Mouse (Mus musculus) MEL (cell line): ENCODE data around the gene Mier2. TPM values are rescaled to one million over a fixed set of nuclear protein-coding genes. Genes with fewer than 3 reads are reported as not detected.

Source experiments
- DNase-seq: peaks from one replicate; pipeline ENCODE4 v3.0.0; 2011; ENCODE audit warnings: low read depth, low spot score
- H3K27ac ChIP-seq: 2 replicates; pipeline ENCODE4 v1.5.1; 2012; ENCODE audit warnings: low read depth, mild to moderate bottlenecking, control low read depth, low read length, moderate library complexity; ENCODE audit not compliant: control insufficient read depth
- H3K27me3 ChIP-seq, 2 experiments: fragments of 150-350 bp in 1 of 2; sonication (generic) in 1 of 2; 2 replicates each; pipeline ENCODE4 v1.6.1; 2012; ENCODE audit warnings: low read length in 2 of 2, mild to moderate bottlenecking in 2 of 2, improper control_type of control experiment in 1 of 2, moderate library complexity in 1 of 2; ENCODE audit not compliant: insufficient read depth in 2 of 2, control insufficient read depth in 1 of 2
- H3K36me3 ChIP-seq, 2 experiments: 2 replicates each; pipeline ENCODE4 v1.6.1; 2012 to 2014; ENCODE audit warnings: low read length in 2 of 2, improper control_type of control experiment in 1 of 2, inconsistent platforms in 1 of 2, mild to moderate bottlenecking in 1 of 2; ENCODE audit not compliant: insufficient read depth in 2 of 2, control insufficient read depth in 1 of 2
- H3K4me1 ChIP-seq, 2 experiments: fragments of 150-350 bp in 1 of 2; sonication (generic) in 1 of 2; 2 replicates each; pipeline ENCODE4 v1.6.1; 2012; ENCODE audit warnings: low read length in 2 of 2, improper control_type of control experiment in 1 of 2, mild to moderate bottlenecking in 1 of 2; ENCODE audit not compliant: insufficient read depth in 2 of 2, control insufficient read depth in 1 of 2
- H3K4me3 ChIP-seq, 2 experiments: fragments of 150-350 bp in 1 of 2; sonication (generic) in 1 of 2; 2 replicates each; pipeline ENCODE4 v1.5.1; 2012; ENCODE audit warnings: low read depth in 2 of 2, low read length in 2 of 2, mild to moderate bottlenecking in 2 of 2, moderate library complexity in 2 of 2, control low read depth in 1 of 2, improper control_type of control experiment in 1 of 2; ENCODE audit not compliant: control insufficient read depth in 1 of 2, insufficient read depth in 1 of 2
- H3K79me2 ChIP-seq: 2 replicates; pipeline ENCODE4 v1.6.1; 2012; ENCODE audit warnings: mild to moderate bottlenecking, low read length, moderate library complexity; ENCODE audit not compliant: control insufficient read depth, poor library complexity, insufficient read depth
- H3K9ac ChIP-seq: 2 replicates; pipeline ENCODE4 v1.6.1; 2012; ENCODE audit warnings: low read depth, mild to moderate bottlenecking, control low read depth, low read length, moderate library complexity; ENCODE audit not compliant: control insufficient read depth, poor library complexity, severe bottlenecking
- H3K9me3 ChIP-seq: fragments of 150-350 bp; sonication (generic); replicated peaks from 2 replicates; pipeline ENCODE4 v1.6.1; 2012; ENCODE audit warnings: mild to moderate bottlenecking, low read length, improper control_type of control experiment, moderate library complexity; ENCODE audit not compliant: insufficient read depth
- BHLHE40 ChIP-seq: IDR thresholded peaks from 2 replicates; pipeline ENCODE4 v1.6.1; 2012; ENCODE audit warnings: low read depth, mild to moderate bottlenecking, inconsistent platforms, low read length, improper control_type of control experiment, borderline replicate concordance
- CHD1 ChIP-seq: IDR thresholded peaks from 2 replicates; pipeline ENCODE4 v1.6.1; 2012; ENCODE audit warnings: low read depth, mild to moderate bottlenecking, inconsistent platforms, low read length, improper control_type of control experiment
- CTCF ChIP-seq, 3 experiments: IDR thresholded peaks in 2 of 3; conservative IDR thresholded peaks in 1 of 3; 2 replicates each; pipeline ENCODE4 v1.5.1; 2011 to 2012; ENCODE audit warnings: low read length in 3 of 3, low read depth in 2 of 3, mild to moderate bottlenecking in 2 of 3, improper control_type of control experiment in 1 of 3, inconsistent platforms in 1 of 3, mixed read lengths in 1 of 3, moderate library complexity in 1 of 3; ENCODE audit not compliant: control insufficient read depth in 1 of 3, insufficient read depth in 1 of 3, poor library complexity in 1 of 3, severe bottlenecking in 1 of 3
- MAZ ChIP-seq: IDR thresholded peaks from 2 replicates; pipeline ENCODE4 v1.6.1; 2012; ENCODE audit warnings: low read depth, mild to moderate bottlenecking, inconsistent platforms, low read length, improper control_type of control experiment
- MEF2A ChIP-seq: IDR thresholded peaks from 2 replicates; pipeline ENCODE4 v1.6.1; 2014; ENCODE audit warnings: low read depth, mild to moderate bottlenecking, inconsistent platforms, low read length, improper control_type of control experiment; ENCODE audit not compliant: poor library complexity, insufficient replicate concordance, severe bottlenecking; ENCODE audit errors: extremely low read depth
- NRF1 ChIP-seq: IDR thresholded peaks from 2 replicates; pipeline ENCODE4 v1.6.1; 2014; ENCODE audit warnings: low read depth, mild to moderate bottlenecking, inconsistent platforms, low read length, improper control_type of control experiment, moderate library complexity; ENCODE audit not compliant: poor library complexity, insufficient read depth, severe bottlenecking
- RAD21 ChIP-seq: IDR thresholded peaks from 2 replicates; pipeline ENCODE4 v1.6.1; 2011; ENCODE audit warnings: mild to moderate bottlenecking, low read depth, low read length, improper control_type of control experiment
- RCOR1 ChIP-seq: IDR thresholded peaks from 2 replicates; pipeline ENCODE4 v1.6.1; 2012; ENCODE audit warnings: low read depth, mild to moderate bottlenecking, inconsistent platforms, low read length, improper control_type of control experiment
- SIN3A ChIP-seq: IDR thresholded peaks from 2 replicates; pipeline ENCODE4 v1.6.1; 2012; ENCODE audit warnings: low read length, improper control_type of control experiment, inconsistent platforms
- SMC3 ChIP-seq: IDR thresholded peaks from 2 replicates; pipeline ENCODE4 v1.6.1; 2011; ENCODE audit warnings: low read depth, low read length, improper control_type of control experiment
- ZC3H11A ChIP-seq: IDR thresholded peaks from 2 replicates; pipeline ENCODE4 v1.6.1; 2012; ENCODE audit warnings: low read depth, mild to moderate bottlenecking, inconsistent platforms, low read length, improper control_type of control experiment
- ZKSCAN1 ChIP-seq: IDR thresholded peaks from 2 replicates; pipeline ENCODE4 v1.6.1; 2012; ENCODE audit warnings: low read depth, mild to moderate bottlenecking, inconsistent platforms, low read length, improper control_type of control experiment, moderate library complexity
- ZMIZ1 ChIP-seq: IDR thresholded peaks from 2 replicates; pipeline ENCODE4 v1.6.1; 2012; ENCODE audit warnings: low read depth, mild to moderate bottlenecking, inconsistent platforms, low read length, improper control_type of control experiment, moderate library complexity
- ZNF384 ChIP-seq: IDR thresholded peaks from 2 replicates; pipeline ENCODE4 v1.6.1; 2012; ENCODE audit warnings: low read depth, mild to moderate bottlenecking, inconsistent platforms, low read length, improper control_type of control experiment
- polyA plus RNA-seq, 2 experiments: library from polyadenylated mRNA; stranded (reverse) in 1 of 2; unstranded in 1 of 2; fragments of >175 nt in 1 of 2; fragments of >200 nt in 1 of 2; gene quantifications; 2 replicates each; pipeline versions ENCODE4 v1.2.1 to v1.2.4; 2012; ENCODE audit warnings: low replicate concordance in 2 of 2, low read depth in 1 of 2; ENCODE audit not compliant: insufficient read length in 2 of 2, insufficient read depth in 1 of 2, missing spikeins in 1 of 2
- total RNA-seq: library from RNA; depleted of rRNA; stranded (reverse); fragments of 300-350 nt; gene quantifications from 2 replicates; pipeline ENCODE4 v1.2.3, GENCODE M21; 2012

Gene Mier2
- total and polyA plus RNA-seq, 3 experiments = 24.8 to 36.2 TPM; not detected in 1

GRCm38 (mm10) chr10:79524433-79524832 is 30.6 kb downstream of the Mier2 start:
- H3K9me3 ChIP-seq = no peaks in the 10 kb centered on the region
- H3K27ac ChIP-seq = no peak overlapping the region
- H3K4me1 ChIP-seq = peaks cover 2 to 6% of the 10 kb centered on the region in 2 experiments; a peak in 2 of 4 replicates
- no peak overlapping the region for H3K9ac ChIP-seq
- H3K36me3 ChIP-seq = no peaks in the 10 kb centered on the region
- no peaks in the 10 kb centered on the region for H3K79me2 ChIP-seq
- no peak for DNase-seq
- TF ChIP-seq CHD1 = no peak
- no peak for TF ChIP-seq BHLHE40
- TF ChIP-seq ZKSCAN1 = no peak
- TF ChIP-seq MEF2A = no peak
- no peak overlapping the region for H3K4me3 ChIP-seq
- H3K27me3 ChIP-seq = no peaks in the 10 kb centered on the region

DNA sequence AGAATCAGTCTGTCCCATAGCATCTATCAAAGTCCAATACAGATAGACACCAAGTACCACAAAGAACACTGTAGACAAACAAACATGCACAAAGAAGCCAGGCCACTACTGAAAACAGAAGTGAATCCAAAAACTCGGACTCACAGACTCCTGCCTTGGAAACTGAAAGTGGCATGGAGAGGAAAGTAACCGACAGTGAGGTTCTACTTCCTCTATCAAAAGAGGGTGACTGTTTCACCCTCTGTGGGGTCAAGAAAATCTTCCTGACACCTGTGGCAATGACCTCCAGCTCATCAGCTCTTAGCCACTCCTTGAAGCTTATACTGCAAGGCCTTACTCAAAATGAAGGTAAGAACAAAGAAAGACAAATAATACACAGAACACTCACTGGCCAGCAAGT is 48.3 kb downstream of the Mier2 start:
- no peaks in the 10 kb centered on the region for H3K9me3 ChIP-seq
- no peaks in the 10 kb centered on the region for H3K27me3 ChIP-seq
- DNase-seq = no peak
- no peaks in the 10 kb centered on the region for H3K36me3 ChIP-seq
- H3K27ac ChIP-seq = no peak overlapping the region
- TF ChIP-seq MAZ (no peak), ZNF384 (no peak), SIN3A (no peak), NRF1 (no peak)
- TF ChIP-seq, all 39 proteins: peak for 0
- H3K4me1 ChIP-seq = no peaks in the 10 kb centered on the region
- H3K4me3 ChIP-seq = no peak overlapping the region
- no peak overlapping the region for H3K9ac ChIP-seq
- no peaks in the 10 kb centered on the region for H3K79me2 ChIP-seq

DNA sequence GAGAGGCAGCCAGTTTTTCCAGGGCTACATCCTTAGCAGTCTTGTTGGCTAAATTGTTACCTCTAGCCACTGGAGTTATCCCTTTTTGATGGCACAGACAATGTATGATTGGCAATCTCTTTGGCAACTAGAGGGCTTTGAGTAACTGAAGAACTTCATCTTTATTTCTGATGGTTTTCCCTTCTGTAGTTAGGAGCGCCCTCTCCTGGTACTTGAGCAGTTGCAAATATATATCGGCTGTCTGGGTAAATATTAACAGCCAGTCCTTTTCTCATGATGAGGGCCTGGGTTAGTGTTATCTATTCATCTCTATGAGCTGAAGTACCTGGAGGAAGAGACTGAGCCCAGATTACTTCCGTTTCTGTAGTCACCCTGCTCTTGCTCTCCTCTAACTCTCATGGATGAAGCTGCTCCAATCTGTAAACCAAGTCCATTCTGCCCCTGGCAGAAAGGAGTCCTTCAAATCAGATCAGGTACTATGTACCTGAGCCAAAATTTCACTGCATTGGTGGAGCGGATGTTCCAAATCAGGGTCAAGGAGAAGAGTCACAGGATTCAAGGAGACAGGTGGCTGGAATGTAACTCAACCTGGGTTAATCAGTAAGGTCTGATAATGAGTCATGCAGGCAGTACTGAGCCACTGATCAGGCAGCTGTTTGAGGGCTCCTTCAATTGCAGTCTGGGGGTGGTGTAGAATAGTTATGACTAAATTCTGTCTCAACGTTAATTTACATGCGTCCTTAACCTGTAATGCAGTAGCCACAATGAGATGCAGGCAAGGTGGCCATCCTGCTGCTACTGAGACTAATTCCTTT is 52.0 kb downstream of the Mier2 start:
- TF ChIP-seq RAD21 = peak; percentile 80
- TF ChIP-seq CTCF (IDR thresholded peaks at IDR 0.05 in 2 of 3, conservative IDR thresholded peaks at IDR 0.05 in 1 of 3; ENCODE audit: control insufficient read depth in 1 of 3, insufficient read depth in 1 of 3, low read depth in 2 of 3, low read length in 3 of 3, poor library complexity in 1 of 3, severe bottlenecking in 1 of 3) = peak in 2 of 3 experiments; percentile 58 to 74; a peak in 4 of 6 replicates
- peak; percentile 69 for TF ChIP-seq SMC3
- no peak for TF ChIP-seq ZMIZ1
- no peak for TF ChIP-seq ZKSCAN1
- no peak for TF ChIP-seq RCOR1
- peak; percentile 56 for TF ChIP-seq ZC3H11A
- Histone ChIP-seq H3K27me3 (peaks cover 0 to 7% of the 10 kb centered on the region in 2 experiments; a peak in 2 of 4 replicates), H3K27ac (no peak overlapping the region), H3K79me2 (no peaks in the 10 kb centered on the region), H3K36me3 (no peaks in the 10 kb centered on the region), H3K9me3 (no peaks in the 10 kb centered on the region), H3K4me1 (no peaks in the 10 kb centered on the region), H3K9ac (no peak overlapping the region), H3K4me3 (no peak overlapping the region)
- peak; percentile 57 for DNase-seq
